In the genomic region with DNA sequence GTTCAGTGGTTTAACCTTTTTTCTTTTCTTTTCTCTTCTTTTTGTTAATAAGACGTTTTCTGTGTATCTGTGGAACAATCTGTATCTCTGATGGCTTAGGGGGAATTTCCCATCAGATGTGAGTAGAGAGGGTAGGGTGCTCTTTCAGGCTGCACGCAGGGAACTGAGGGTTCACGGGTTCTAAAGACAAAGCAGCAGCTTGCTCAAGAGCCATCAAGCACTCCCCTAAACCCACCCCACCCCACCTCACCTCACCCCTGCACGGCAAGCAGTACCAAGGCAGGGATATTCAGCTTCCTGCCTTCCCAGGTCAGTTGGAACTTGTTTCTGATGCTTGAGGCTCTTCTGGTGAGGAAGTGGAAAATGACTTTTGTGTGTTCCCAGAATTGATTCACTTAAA, we compare ENCODE assay signal across 8 mouse cellular contexts. TPM values are rescaled to one million over a fixed set of nuclear protein-coding genes. Genes with fewer than 3 reads are reported as not detected.
DNase-seq lines count a peak whose midpoint lies in the region; ATAC-seq and TF ChIP-seq lines count a peak whose summit lies in the region.

No protein-coding gene starts in this region.

- 22% methylated on average over 4 of the region's 4 CpGs for WGBS in kidney, postnatal 0 days
- WGBS in neural tube, embryonic 13.5 days, result 6% methylated on average over 4 of the region's 4 CpGs

- H3K4me1 ChIP-seq in kidney, postnatal 0 days (replicated peaks; ENCODE audit: insufficient read depth, low read length), result 0 out of 2 replicates have a peak, but pooled peaks cover 7% of the 10 kb centered on the region
- H3K4me1 ChIP-seq in neural tube, embryonic 13.5 days (replicated peaks), result peaks cover 16% of the 10 kb centered on the region; the same call in 1 of the 2 replicates

- no peak overlapping the region; the same call in 1 of the 2 replicates for H3K9ac ChIP-seq in kidney, postnatal 0 days (ENCODE audit: low read depth, low read length)
- H3K9ac ChIP-seq in neural tube, embryonic 13.5 days, result peak overlapping the region; percentile 74

- DNase-seq in kidney, postnatal 0 days (ENCODE audit: low spot score), result no peak
- no peak for DNase-seq in kidney, adult 11 months
- peak; percentile 5 for DNase-seq in T-cell, adult 2 months (ENCODE audit: low spot score)
- peak; percentile 76 for DNase-seq in induced T-regulatory cell, adult 2 months (ENCODE audit: low read depth)
- DNase-seq in layer of hippocampus, adult 9-10 months (ENCODE audit: low spot score), result no peak
- no peak for DNase-seq in urinary bladder, adult 18-20 months (ENCODE audit: low spot score in 2 of 2)

- no peaks in the 10 kb centered on the region for H3K36me3 ChIP-seq in kidney, postnatal 0 days (ENCODE audit: insufficient read depth, low read length)
- H3K36me3 ChIP-seq in neural tube, embryonic 13.5 days, result no peaks in the 10 kb centered on the region

- H3K9me3 ChIP-seq in kidney, postnatal 0 days (replicated peaks; ENCODE audit: low read length), result no peaks in the 10 kb centered on the region
- H3K9me3 ChIP-seq in neural tube, embryonic 13.5 days, result 0 out of 2 replicates have a peak, but pooled peaks cover 4% of the 10 kb centered on the region

- no peak for TF ChIP-seq CTCF in kidney, postnatal 0 days (IDR thresholded peaks at IDR 0.05; ENCODE audit: low read depth)

- no peak for ATAC-seq in kidney, postnatal 0 days (replicated peaks; ENCODE audit: low FRiP score, low read depth)
- peak; percentile 57 for ATAC-seq in neural tube, embryonic 13.5 days (ENCODE audit: low read depth)
- no peak for ATAC-seq in megakaryocyte-erythroid progenitor cell, adult 5-6 weeks (replicated peaks; ENCODE audit: low FRiP score, low TSS enrichment, poor library complexity, severe bottlenecking)

- H3K27me3 ChIP-seq in kidney, postnatal 0 days (ENCODE audit: insufficient read depth, low read length), result no peaks in the 10 kb centered on the region
- no peaks in the 10 kb centered on the region for H3K27me3 ChIP-seq in neural tube, embryonic 13.5 days

- H3K4me2 ChIP-seq in kidney, postnatal 0 days (ENCODE audit: low read length), result peak overlapping the region; percentile 92
- peak overlapping the region; percentile 72 for H3K4me2 ChIP-seq in neural tube, embryonic 13.5 days

- peak overlapping the region; percentile 56 for H3K4me3 ChIP-seq in kidney, postnatal 0 days (replicated peaks; ENCODE audit: low read depth, low read length)
- peak overlapping the region; percentile 52 for H3K4me3 ChIP-seq in neural tube, embryonic 13.5 days

- H3K27ac ChIP-seq in kidney, postnatal 0 days, result no peak overlapping the region
- no peak overlapping the region for H3K27ac ChIP-seq in neural tube, embryonic 13.5 days (replicated peaks)

RNA-seq across cellular contexts. Expression of a gene that starts 0.8 kb away (rescaled TPM):
- 1.8 and 2.0 TPM in 2 replicates for polyA plus RNA-seq in kidney, postnatal 0 days (2015; fragmentation: Nextera tagmentation; extraction: Ambion mirVana)
- 4.7 and 4.9 TPM in 2 replicates for polyA plus RNA-seq in neural tube, embryonic 13.5 days (2015; fragmentation: Nextera tagmentation; extraction: Ambion mirVana)
- 1.5 and 2.6 TPM in 2 replicates for total RNA-seq in megakaryocyte-erythroid progenitor cell, adult 5-6 weeks (2014; fragmentation: Nextera tagmentation)
- total RNA-seq in megakaryocyte-erythroid progenitor cell, adult 5-6 weeks (2017), result 1.1 and 1.3 TPM in 2 replicates

Comparison
In these comparisons a context has a peak if more than half of its experiments do, and no peak if none do; other contexts are left out.
1. DNase-seq: peak in T-cell, adult 2 months (single experiment) and induced T-regulatory cell, adult 2 months (single experiment); none in kidney, postnatal 0 days (single experiment), kidney, adult 11 months (single experiment), layer of hippocampus, adult 9-10 months (single experiment) and urinary bladder, adult 18-20 months (0 of 2).